Mouse (Mus musculus) lung, postnatal 36 days (tissue): ENCODE measurements around the gene Gng12.
A peak's percentile ranks its signal among the peaks of the same experiment; 100 is the strongest.
"Not testable (repeated sequence)": the region's sequence is repeated elsewhere in the genome, so short reads cannot be mapped to it uniquely, and the experiment has no call there.

ENCODE experiments used
- DNase-seq: peaks from one replicate; pipeline ENCODE4 v3.0.0; 2022; ENCODE audit warnings: mixed read lengths

Gene Gng12

GRCm38 (mm10) chr6:66896119-66896920 lies at the start of gene Gng12:
Gene Gng12 (plus strand): TSS chr6:66896397.
- peak; percentile 88 for DNase-seq

GRCm38 (mm10) chr6:66848936-66849335 lies 47.3 kb upstream of the Gng12 start:
- DNase-seq: no peak

GRCm38 (mm10) chr6:66856236-66856635 lies 40.0 kb upstream of the Gng12 start:
- no peak for DNase-seq

GRCm38 (mm10) chr6:66858356-66858755 lies 37.8 kb upstream of the Gng12 start:
- no peak for DNase-seq

GRCm38 (mm10) chr6:66859391-66859790 lies 36.8 kb upstream of the Gng12 start:
- no peak for DNase-seq

GRCm38 (mm10) chr6:66864463-66864862 lies 31.7 kb upstream of the Gng12 start:
- DNase-seq: no peak

- no peak for DNase-seq
Observed at GRCm38 (mm10) chr6:66866295-66866694, 29.9 kb upstream of the Gng12 start.

GRCm38 (mm10) chr6:66877048-66877447 lies 19.1 kb upstream of the Gng12 start:
- DNase-seq: not testable (repeated sequence)

GRCm38 (mm10) chr6:66890349-66891158 lies 5.6 kb upstream of the Gng12 start:
- DNase-seq: no peak

GRCm38 (mm10) chr6:66893950-66894349 lies 2.2 kb upstream of the Gng12 start:
- DNase-seq: no peak

GRCm38 (mm10) chr6:66894999-66895398 lies 1.2 kb upstream of the Gng12 start:
- DNase-seq: no peak

GRCm38 (mm10) chr6:66896921-66897645 lies 886 bp downstream of the Gng12 start:
- peak; percentile 67 for DNase-seq

- DNase-seq: no peak
Observed at GRCm38 (mm10) chr6:66897994-66898393, 1.8 kb downstream of the Gng12 start.

GRCm38 (mm10) chr6:66901926-66902325 lies 5.7 kb downstream of the Gng12 start:
- no peak for DNase-seq

GRCm38 (mm10) chr6:66903206-66903605 lies 7.0 kb downstream of the Gng12 start:
- DNase-seq: no peak

- peak; percentile 27 for DNase-seq
Observed at GRCm38 (mm10) chr6:66903720-66904119, 7.5 kb downstream of the Gng12 start.

GRCm38 (mm10) chr6:66906244-66906643 lies 10.0 kb downstream of the Gng12 start:
- DNase-seq: no peak

GRCm38 (mm10) chr6:66908327-66908973 lies 12.3 kb downstream of the Gng12 start:
- no peak for DNase-seq

- peak; percentile 75 for DNase-seq
Observed at GRCm38 (mm10) chr6:66910493-66911435, 14.6 kb downstream of the Gng12 start.

GRCm38 (mm10) chr6:66913355-66913754 lies 17.2 kb downstream of the Gng12 start:
- DNase-seq: no peak

- DNase-seq: no peak
Observed at GRCm38 (mm10) chr6:66915592-66915991, 19.4 kb downstream of the Gng12 start.

- no peak for DNase-seq
Observed at GRCm38 (mm10) chr6:66917032-66917431, 20.8 kb downstream of the Gng12 start.
